Mouse (Mus musculus): ENCODE measurements around the gene Itga2b. TPM values are rescaled to one million over a fixed set of nuclear protein-coding genes. Genes with fewer than 3 reads are reported as not detected.

Itga2b gene
- total RNA-seq, 2 experiments from 2014 or later, result 0.64 to 1.4 TPM

GRCm38 (mm10) chr11:102437120-102438061 is 32.5 kb downstream of the Itga2b start:
- peak; percentile 62 for DNase-seq (ENCODE audit: low spot score)

GRCm38 (mm10) chr11:102436471-102436790 is 33.5 kb downstream of the Itga2b start:
- DNase-seq (ENCODE audit: low spot score), result no peak

DNA sequence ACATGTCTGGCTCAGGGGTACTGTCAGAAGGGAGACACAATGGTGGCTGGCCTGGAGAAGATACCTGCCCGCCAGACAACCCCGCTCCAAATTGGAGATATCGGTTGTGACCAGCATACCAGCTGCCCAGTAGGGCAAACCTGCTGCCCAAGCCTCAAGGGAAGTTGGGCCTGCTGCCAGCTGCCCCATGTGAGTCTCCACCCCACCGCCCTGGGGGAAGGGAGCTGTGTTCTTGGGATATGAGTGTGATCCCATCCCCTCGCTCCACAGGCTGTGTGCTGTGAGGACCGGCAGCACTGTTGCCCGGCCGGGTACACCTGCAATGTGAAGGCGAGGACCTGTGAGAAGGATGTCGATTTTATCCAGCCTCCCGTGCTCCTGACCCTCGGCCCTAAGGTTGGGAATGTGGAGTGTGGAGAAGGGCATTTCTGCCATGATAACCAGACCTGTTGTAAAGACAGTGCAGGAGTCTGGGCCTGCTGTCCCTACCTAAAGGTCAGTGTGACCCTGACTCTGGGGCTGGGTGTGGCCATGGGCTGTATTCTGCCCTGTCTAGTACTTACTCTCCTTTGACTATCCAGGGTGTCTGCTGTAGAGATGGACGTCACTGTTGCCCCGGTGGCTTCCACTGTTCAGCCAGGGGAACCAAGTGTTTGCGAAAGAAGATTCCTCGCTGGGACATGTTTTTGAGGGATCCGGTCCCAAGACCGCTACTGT is 34.0 kb downstream of the Itga2b start:
- DNase-seq (ENCODE audit: low spot score), result no peak

- no peak for DNase-seq (ENCODE audit: low spot score)
Observed at GRCm38 (mm10) chr11:102434816-102435705, 34.9 kb downstream of the Itga2b start.

DNA sequence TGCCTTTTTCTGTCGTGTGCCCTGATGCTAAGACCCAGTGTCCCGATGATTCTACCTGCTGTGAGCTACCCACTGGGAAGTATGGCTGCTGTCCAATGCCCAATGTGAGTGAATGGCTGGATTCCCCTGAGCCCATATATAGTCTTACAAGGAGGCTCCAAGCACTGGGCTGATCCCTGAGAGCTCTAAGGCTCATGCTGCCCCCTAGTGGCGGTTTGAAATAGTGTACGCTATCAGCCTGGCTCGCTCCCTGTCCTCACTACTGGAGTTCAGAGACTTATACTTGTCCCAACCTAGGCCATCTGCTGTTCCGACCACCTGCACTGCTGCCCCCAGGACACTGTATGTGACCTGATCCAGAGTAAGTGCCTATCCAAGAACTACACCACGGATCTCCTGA is 35.5 kb downstream of the Itga2b start:
- peak; percentile 87 for DNase-seq (ENCODE audit: low spot score)

DNA sequence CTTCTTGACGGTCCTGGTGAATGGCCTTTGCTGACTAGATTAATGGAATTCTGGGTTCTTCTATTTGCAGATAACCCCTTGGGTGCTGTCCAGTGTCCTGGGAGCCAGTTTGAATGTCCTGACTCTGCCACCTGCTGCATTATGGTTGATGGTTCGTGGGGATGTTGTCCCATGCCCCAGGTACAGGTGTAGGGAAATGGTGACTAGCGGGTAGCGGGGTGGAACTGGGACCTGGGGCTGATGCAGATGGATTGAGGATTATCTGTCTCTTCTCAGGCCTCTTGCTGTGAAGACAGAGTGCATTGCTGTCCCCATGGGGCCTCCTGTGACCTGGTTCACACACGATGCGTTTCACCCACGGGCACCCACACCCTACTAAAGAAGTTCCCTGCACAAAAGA is 36.1 kb downstream of the Itga2b start:
- DNase-seq (ENCODE audit: low spot score), result no peak

DNA sequence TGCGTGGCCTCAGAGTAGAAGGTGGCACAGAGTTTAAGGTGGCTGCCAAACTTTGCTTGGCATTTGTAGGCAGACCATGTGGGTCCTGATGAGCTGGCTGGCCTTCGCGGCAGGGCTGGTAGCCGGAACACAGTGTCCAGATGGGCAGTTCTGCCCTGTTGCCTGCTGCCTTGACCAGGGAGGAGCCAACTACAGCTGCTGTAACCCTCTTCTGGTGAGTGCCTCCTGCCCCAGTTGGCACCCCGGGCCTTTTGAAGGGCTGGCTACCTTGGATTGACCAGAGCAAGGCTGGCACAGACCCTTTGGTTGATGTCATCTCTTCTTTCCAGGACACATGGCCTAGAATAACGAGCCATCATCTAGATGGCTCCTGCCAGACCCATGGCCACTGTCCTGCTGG is 37.0 kb downstream of the Itga2b start:
- peak; percentile 92 for DNase-seq (ENCODE audit: low spot score)

- peak; percentile 39 for DNase-seq (ENCODE audit: low spot score)
Observed at GRCm38 (mm10) chr11:102432115-102432843, 37.6 kb downstream of the Itga2b start.

GRCm38 (mm10) chr11:102431728-102432114 is 38.2 kb downstream of the Itga2b start:
- DNase-seq (ENCODE audit: low spot score), result no peak

- DNase-seq (ENCODE audit: low spot score), result peak; percentile 86
Observed at GRCm38 (mm10) chr11:102431018-102431645, 38.8 kb downstream of the Itga2b start.

- DNase-seq (ENCODE audit: low spot score), result peak; percentile 94
Observed at GRCm38 (mm10) chr11:102430121-102431017, 39.6 kb downstream of the Itga2b start, which contains the start of gene Grn. Grn (plus strand) TSS chr11:102430315.

GRCm38 (mm10) chr11:102429551-102429950 is 40.4 kb downstream of the Itga2b start:
- no peak for DNase-seq (ENCODE audit: low spot score)

GRCm38 (mm10) chr11:102428981-102429540 is 40.9 kb downstream of the Itga2b start:
- no peak for DNase-seq (ENCODE audit: low spot score)

GRCm38 (mm10) chr11:102425555-102426316 is 44.2 kb downstream of the Itga2b start:
- no peak for DNase-seq (ENCODE audit: low spot score)

DNA sequence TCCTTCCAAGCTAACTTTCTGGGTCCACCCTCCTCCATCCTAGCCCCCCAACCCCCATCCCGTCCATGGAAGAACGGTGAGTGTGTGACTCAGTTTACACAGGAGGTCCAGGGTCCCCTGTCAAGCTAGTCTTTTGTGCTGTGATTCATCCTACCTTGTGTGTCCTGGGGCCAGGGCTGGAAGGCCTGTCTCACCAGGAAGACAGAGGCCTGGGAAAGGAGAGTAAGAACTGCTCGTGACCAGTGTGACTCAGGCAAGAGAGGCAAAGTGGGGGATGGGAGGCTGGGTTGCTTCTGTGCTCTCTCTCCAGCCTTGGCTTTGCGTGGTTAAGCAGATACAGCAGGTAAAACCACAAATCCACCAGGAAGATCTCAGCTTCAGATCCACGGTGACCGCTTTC is 45.3 kb downstream of the Itga2b start:
- DNase-seq (ENCODE audit: low spot score), result no peak

DNA sequence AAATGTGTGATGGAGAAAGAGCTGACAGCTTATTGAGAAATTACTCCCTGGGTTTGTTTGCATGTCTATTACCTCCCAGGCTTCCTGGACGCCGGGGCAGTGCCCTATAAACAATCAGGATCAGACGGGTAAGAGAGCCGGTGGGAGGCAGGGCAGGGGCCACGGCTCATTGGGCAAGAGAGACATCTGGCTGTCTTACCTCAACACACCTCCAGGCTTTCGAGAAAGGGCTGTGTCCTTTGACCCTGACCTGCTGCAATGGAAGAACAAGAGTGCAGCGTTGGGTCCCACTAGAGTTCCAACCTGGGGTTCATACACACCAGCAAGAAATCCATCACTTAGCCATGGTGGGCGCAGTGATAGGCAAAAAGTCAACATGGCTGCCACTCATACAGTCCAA is 48.4 kb downstream of the Itga2b start:
- no peak for DNase-seq (ENCODE audit: low spot score)

GRCm38 (mm10) chr11:102418887-102419286 is 51.0 kb downstream of the Itga2b start:
- no peak for DNase-seq (ENCODE audit: low spot score)

GRCm38 (mm10) chr11:102417160-102417559 is 52.8 kb downstream of the Itga2b start:
- DNase-seq (ENCODE audit: low spot score), result no peak
